In the genomic region with DNA sequence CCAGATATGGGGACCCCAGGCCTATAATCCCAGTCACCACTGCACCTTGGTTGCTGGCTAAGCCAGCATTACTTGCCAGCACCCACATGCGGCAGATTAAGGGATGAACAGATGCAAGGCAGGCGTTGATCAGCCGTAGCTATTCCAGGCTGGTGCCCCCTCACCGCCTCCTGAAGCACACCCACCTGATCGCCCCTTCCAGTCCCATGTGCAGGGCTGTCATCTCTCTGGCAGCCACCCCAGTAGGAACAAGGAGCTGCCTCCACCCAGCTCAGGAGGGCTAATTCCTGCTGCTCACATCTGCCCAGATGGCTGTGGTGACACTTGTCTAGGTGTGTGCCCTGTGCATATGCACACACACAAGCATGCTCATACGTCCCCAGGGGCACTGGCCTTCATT, we compare ENCODE assay signal across 25 mouse cellular contexts. TPM values are rescaled to one million over a fixed set of nuclear protein-coding genes. Genes with fewer than 3 reads are reported as not detected.
DNase-seq lines count a peak whose midpoint lies in the region; ATAC-seq lines count a peak whose summit lies in the region.
"Had no signal": no experiment of that assay in that cellular context is flagged by ENCODE, and none has a peak within 500 bp of the region (broad histone marks: within the 10 kb centered on the region; RNA-seq: fewer than 3 reads in every experiment).

No protein-coding gene starts in this region.

- no peaks in the 10 kb centered on the region for H3K27me3 ChIP-seq in megakaryocyte, embryonic 14.5 days (replicated peaks)
- H3K27me3 ChIP-seq: embryonic facial prominence, embryonic 13.5 days; forebrain, embryonic 12.5 days; forebrain, embryonic 15.5 days; hindbrain, embryonic 12.5 days; hindbrain, embryonic 15.5 days had no signal

- H3K9me3 ChIP-seq in megakaryocyte, embryonic 14.5 days: no peaks in the 10 kb centered on the region
- H3K9me3 ChIP-seq: embryonic facial prominence, embryonic 10.5 days; embryonic facial prominence, embryonic 13.5 days; forebrain, embryonic 12.5 days; forebrain, embryonic 15.5 days; hindbrain, embryonic 12.5 days; hindbrain, embryonic 15.5 days had no signal

- peak; percentile 41 for DNase-seq in cerebellum, adult 9-11 months
- DNase-seq in cerebellum, postnatal 36 days: no peak
- DNase-seq in left cerebral cortex, adult 18-20 months (ENCODE audit: low spot score in 2 of 2): peak; percentile 64
- no peak for DNase-seq in left cerebral cortex, postnatal 14 days (ENCODE audit: low spot score in 2 of 2)
- DNase-seq in right cerebral cortex, postnatal 25 days: peak; percentile 61
- DNase-seq in right cerebral cortex, postnatal 14 days: no peak
- DNase-seq: adrenal gland, adult 8-10 months; adrenal gland, postnatal 25 days; cerebellum, adult 18-20 months; cerebellum, adult 9-10 months; cerebellum, postnatal 25 days; embryo, embryonic 11 days; gastrocnemius, adult 2 months; gastrocnemius, postnatal 14 days; heart, adult 11 months had no signal

- ATAC-seq in megakaryocyte, adult 5-6 weeks (ENCODE audit: poor library complexity, severe bottlenecking): no peak
- ATAC-seq: activated CD4-positive, CD25-positive, alpha-beta regulatory T cell, adult 4 months; forebrain, embryonic 15.5 days had no signal

- H3K36me3 ChIP-seq in megakaryocyte, embryonic 14.5 days (replicated peaks; ENCODE audit: low read length): peaks cover 52% of the 10 kb centered on the region

- peaks cover 95% of the 10 kb centered on the region for H3K4me1 ChIP-seq in megakaryocyte, embryonic 14.5 days

- H3K4me3 ChIP-seq in megakaryocyte, embryonic 14.5 days (replicated peaks): peak overlapping the region; percentile 81
- H3K4me3 ChIP-seq: embryonic facial prominence, embryonic 10.5 days; embryonic facial prominence, embryonic 13.5 days; erythroblast, embryonic 14.5 days; forebrain, embryonic 12.5 days; forebrain, embryonic 15.5 days; gastrocnemius, adult 2 months; hindbrain, embryonic 12.5 days; hindbrain, embryonic 15.5 days had no signal

- intact Hi-C loops in left cerebral cortex, postnatal 14 days (cut with DNase I): no loop called here

RNA-seq across cellular contexts. Expression of a gene that starts 16.7 kb away (rescaled TPM):
- 10 to 100 TPM; 53.0 to 56.9 TPM for total RNA-seq in left cerebral cortex, adult 18-20 months (2021)
- 10 to 100 TPM; 37.5 to 39.7 TPM for total RNA-seq in left cerebral cortex, postnatal 14 days (2021)
- 23.4 and 30.0 TPM in 2 replicates for polyA plus RNA-seq in megakaryocyte, embryonic 14.5 days (2012; ENCODE audit: insufficient read depth, low replicate concordance)
- total RNA-seq in megakaryocyte, adult 5-6 weeks (2015): 13.9 and 14.1 TPM in 2 replicates
- 9.6 and 12.3 TPM in 2 replicates for total RNA-seq in megakaryocyte, adult 5-6 weeks (2017)

RNA-seq across cellular contexts. Expression of a gene that starts 18.6 kb away (rescaled TPM):
- total RNA-seq in left cerebral cortex, adult 18-20 months (2021): 10 to 100 TPM; 46.7 to 49.4 TPM
- total RNA-seq in left cerebral cortex, postnatal 14 days (2021): 10 to 100 TPM; 24.8 to 25.3 TPM
- 27.2 and 34.9 TPM in 2 replicates for polyA plus RNA-seq in megakaryocyte, embryonic 14.5 days (2012; ENCODE audit: insufficient read depth, low replicate concordance)
- 53.6 and 54.4 TPM in 2 replicates for total RNA-seq in megakaryocyte, adult 5-6 weeks (2015)
- total RNA-seq in megakaryocyte, adult 5-6 weeks (2017): 129 and 161 TPM in 2 replicates

RNA-seq across cellular contexts. Expression of a gene that starts 43.6 kb away (rescaled TPM):
- 100 to 1,000 TPM; 691 to 759 TPM for total RNA-seq in left cerebral cortex, adult 18-20 months (2021)
- total RNA-seq in left cerebral cortex, postnatal 14 days (2021): 100 to 1,000 TPM; 693 to 768 TPM
- 0.03 TPM in 1 of 2 replicates, not detected in the other for polyA plus RNA-seq in megakaryocyte, embryonic 14.5 days (2012; ENCODE audit: insufficient read depth, low replicate concordance)
- 0.33 and 1.3 TPM in 2 replicates for total RNA-seq in megakaryocyte, adult 5-6 weeks (2015)
- 0.44 and 0.49 TPM in 2 replicates for total RNA-seq in megakaryocyte, adult 5-6 weeks (2017)
- polyA plus RNA-seq: erythroblast, embryonic 14.5 days had no signal

Comparison
In these comparisons a context has a peak if more than half of its experiments do, and no peak if none do; other contexts are left out.
1. DNase-seq: peak in cerebellum, adult 9-11 months (single experiment), left cerebral cortex, adult 18-20 months (2 of 2) and right cerebral cortex, postnatal 25 days (single experiment); none in cerebellum, postnatal 36 days (0 of 2), left cerebral cortex, postnatal 14 days (0 of 2) and right cerebral cortex, postnatal 14 days (single experiment).
2. RNA of a gene that starts 43.6 kb away (total RNA-seq): 693 to 768 TPM in left cerebral cortex, postnatal 14 days and 691 to 759 TPM in left cerebral cortex, adult 18-20 months; 0.33 to 1.3 TPM in megakaryocyte, adult 5-6 weeks; every median in the first group is over 100 times any median in the second.